Mouse (Mus musculus) kidney, postnatal 25 days (tissue): ENCODE measurements around the gene Ttll11.

ENCODE experiments used
- DNase-seq, 2 experiments: peaks; one replicate each; pipeline ENCODE4 v3.0.0; 2021; ENCODE audit warnings: mixed read lengths in 2 of 2

Gene Ttll11

DNA sequence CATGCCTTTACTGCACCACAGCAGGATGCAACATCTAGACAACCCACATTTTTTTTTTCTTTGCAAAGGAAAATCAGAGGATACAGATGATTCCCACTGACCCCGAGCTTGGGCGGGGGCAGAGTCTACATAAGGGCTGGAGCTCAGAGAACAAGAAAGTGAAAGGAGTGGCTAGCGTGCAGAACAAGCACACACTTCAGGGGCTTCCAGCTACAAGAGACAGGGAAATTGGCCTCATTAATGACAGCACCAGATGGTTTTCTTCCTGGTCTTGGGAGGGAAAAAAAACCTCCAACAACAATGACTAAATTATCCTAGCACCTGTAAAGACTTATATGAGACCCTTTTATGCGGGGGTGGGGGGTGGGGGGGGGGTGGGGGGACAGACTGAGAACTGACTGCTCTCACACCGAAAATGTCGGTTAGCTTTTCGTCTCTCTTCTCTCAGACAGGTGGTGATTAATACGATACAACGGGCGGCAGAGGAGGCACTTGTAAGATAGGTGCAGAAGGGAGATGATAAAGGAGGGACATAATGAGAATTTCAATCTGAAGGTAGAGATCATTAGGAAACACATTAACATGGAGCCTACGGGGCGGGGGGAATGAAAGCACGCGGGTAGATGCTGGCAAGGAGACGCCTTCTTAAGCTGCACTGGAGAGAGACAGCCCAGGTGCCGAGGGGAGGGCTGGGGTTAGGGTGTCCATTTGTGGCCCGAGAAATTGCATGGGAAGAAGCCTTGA, 128.1 kb downstream of the Ttll11 start:
- no peak for DNase-seq

DNA sequence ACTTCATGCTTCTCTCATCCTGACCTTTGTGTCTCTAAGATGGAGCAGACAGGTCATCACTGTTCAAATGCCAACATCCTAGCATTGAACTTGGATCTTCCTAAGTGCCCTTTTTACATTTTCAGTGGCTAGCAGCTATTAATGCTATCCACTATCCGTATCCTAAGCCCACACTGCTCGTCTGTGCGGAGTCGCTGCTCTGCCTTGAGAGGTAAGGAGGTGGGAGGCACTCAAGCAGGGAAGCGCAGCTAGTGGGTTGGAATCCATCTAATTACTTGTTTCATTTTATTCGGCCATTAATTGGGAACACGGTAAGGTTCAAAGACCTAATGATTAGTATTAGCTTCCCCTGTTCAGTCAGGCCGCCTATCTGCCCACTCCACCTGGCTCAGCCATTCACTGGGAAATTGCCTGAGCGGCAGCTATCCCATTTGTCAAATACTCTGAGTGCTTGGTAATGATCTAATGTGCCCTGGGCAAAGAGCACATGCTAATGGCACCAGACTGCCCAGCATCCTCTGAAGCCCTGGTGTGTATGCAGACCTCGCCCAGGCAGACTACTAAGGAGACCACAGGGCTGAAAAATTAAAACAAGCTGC, 130.0 kb downstream of the Ttll11 start:
- DNase-seq, result peak; percentile 19 to 61

GRCm38 (mm10) chr2:35845611-35846504, 133.9 kb downstream of the Ttll11 start:
- DNase-seq, result no peak

GRCm38 (mm10) chr2:35843896-35844690, 135.6 kb downstream of the Ttll11 start:
- peak in 1 of 2 experiments; percentile 48 for DNase-seq

GRCm38 (mm10) chr2:35842780-35843474, 136.8 kb downstream of the Ttll11 start:
- DNase-seq, result no peak

DNA sequence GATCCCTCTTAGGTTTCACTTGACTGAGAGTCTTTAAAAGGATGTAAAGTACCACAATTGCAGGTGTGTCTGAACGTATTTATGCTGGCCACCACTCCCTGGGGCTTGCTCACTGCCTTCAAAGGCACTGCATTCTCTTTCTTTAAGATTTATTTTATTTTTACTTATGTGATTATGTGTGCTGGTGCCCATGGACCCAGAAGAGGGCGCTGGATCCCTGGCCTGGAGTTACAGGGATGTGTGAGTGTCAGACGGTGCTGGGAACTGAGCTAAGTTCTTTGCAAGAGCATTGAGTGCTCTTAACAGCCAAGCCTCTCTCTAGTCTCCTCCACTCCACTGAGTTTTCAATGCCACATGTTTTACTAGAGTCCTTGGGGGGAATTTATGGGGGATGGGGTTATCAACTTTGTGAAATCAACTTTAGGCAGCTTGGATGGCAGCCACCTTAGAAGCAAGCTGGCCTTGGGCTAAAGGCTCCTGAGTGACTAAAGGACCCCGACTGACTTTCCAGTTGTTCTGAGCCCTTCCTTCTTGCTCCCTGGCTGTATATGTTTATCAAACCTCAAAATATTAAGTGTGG, 137.8 kb downstream of the Ttll11 start:
- no peak for DNase-seq

DNA sequence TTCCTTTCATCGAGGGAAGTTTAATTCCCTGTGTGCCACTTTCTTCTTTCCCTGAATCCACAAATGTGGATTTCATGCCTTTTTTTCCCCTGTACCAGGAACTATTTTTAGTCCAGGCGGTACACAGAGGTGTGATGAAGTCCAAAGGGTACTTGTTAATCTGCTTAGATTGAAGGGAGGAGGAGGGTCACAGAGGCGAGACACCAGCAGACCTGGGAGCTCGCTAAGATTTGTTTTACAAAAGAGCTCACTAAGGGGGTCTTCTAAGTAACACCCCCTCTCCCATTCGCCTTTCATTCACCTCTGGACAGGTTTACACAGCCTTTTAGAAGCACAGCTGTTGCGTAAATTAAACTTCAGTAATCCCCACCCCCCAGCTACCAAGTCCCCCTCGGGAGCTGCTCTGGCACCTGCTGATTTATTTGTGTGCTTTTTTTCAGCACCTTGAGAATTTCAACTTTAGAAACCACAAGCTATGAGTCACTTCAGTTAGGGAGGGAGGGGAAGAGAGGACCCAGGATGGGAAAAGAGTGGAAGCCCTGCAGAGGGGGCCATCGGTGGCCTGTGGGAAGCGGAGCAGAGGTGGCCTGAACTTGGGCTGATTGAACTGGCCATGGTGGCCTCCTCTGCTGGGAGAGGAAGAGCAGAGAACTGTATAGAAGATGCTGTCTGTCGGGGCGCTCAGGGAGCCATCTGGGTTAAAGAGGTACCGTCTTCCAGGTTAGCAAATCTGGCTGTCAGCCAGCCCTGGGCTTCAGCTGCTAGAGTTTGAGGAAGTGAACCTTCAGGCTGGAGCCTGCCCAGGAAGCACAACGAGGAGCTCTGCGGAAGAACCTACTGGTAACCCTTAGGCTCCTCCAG, 138.5 kb downstream of the Ttll11 start:
- DNase-seq, result peak; percentile 84 to 87

DNA sequence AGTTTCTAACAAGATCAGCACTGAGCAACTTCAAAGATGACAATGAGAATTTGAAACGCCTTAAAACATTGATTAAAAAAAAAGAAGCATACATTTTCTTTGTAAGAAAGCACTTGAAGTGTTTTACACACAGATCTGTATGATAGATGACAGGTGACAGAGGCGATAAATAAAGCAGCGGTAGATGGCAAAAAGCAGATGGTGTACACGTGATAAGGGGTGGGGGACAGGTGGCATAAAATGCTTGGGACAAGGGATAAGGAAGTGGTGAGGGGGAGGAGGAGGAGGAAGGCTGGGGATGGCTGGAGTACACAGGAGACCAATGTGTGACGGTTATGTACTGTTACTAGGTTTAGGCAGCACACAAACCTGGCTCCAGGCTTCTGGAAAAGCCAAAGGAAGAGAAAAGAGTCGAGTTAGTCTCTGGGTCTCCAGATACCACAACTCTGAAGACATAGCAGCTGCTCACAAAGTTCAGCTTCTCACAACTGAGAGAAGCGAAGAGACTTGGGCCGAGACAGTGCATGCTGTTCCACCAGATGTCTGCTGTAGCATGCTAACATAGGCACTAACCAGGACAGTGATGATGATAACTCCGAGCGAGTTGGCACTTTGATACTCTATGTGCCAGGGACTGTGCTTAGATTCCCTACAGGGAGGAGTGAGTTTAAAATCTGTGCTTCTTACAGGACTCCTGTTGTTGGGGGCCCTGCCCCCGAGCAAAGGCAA, 140.8 kb downstream of the Ttll11 start:
- DNase-seq, result no peak

- DNase-seq, result no peak
These were observed 145.4 kb downstream of the Ttll11 start for GRCm38 (mm10) chr2:35834198-35834913.

DNA sequence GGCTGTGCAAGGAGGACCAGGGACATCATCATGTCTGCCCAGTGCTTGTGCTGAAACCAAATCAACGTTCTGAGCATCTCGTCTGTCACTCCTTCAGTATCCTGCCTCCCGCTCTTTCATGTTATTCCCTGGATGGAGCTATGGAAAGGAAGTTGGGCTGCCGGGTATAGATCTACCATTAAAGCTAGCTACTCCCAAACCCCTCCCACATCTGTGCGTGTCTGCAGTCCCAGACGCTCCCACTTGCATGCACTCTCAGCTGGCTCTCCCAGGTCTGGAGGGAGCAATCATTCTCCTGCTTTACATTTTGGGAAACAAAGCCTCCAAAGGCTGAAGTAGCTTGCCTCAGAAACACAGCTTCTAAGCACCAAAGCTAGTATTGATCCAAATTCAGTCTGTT, 146.2 kb downstream of the Ttll11 start:
- no peak for DNase-seq

DNA sequence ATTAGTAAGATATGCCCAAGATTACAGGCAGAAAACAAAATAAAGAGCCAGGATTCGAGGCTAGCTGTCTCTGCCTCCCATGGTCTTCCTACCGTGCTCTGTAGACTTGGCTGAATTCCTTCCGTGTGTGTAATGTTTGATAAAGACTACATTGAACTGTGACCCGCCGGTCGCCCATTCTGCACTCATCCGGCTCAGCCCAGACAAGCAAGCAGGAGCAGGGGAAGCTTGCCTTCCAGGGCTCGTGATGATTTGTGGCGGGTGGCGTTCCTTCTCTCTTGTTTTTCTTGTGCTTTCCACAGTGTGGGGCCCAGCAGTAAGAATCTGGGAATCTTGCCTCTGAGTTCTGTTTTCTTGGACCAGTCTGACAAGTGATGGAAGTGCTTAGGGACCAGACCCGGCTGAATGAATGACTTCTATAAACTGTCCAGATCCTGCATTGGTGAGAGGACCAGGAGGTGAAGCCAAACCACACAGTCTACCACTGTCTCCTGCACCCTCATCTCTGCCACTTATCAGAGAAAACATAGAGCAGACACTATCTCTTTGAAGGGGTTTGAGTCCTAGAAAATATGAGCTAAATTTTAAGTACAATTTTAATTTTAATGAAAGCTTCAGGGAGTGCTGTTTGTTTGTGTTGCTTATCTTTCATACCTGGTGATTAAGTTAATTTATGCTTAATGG, 146.8 kb downstream of the Ttll11 start:
- peak; percentile 78 to 90 for DNase-seq

DNA sequence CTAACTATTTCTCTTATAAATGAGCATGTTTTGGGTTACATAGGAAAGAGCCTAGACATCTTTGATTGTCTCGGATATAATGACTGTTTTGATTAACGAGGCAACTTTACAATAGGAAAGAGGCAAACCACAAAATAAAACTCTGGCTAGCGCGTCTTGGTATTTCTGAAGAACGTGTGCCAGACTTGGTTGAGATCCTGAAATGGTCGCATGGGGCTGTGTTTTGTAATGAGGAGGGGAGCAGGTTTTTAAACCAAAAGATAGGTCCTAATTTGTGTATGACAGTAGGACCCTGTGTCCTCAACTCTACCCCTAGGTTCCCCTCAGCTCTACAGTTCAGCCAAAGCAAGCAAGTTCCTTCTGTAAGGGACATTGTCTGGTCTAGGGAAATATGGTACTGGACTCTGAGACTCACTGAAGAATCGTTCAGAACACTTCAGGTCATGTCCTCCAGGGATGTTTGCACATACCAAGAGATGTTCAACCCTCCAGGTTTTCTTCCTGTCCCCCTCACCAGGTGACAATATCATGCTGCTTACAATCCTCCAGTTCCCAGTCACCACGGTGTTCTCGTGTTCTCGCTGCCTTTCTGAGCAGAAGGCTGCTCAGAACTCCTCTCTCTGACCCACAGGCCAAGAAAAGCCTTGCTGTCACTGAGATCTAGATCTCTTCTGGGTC, 147.7 kb downstream of the Ttll11 start:
- no peak for DNase-seq

GRCm38 (mm10) chr2:35830966-35831903, 148.5 kb downstream of the Ttll11 start:
- no peak for DNase-seq

DNA sequence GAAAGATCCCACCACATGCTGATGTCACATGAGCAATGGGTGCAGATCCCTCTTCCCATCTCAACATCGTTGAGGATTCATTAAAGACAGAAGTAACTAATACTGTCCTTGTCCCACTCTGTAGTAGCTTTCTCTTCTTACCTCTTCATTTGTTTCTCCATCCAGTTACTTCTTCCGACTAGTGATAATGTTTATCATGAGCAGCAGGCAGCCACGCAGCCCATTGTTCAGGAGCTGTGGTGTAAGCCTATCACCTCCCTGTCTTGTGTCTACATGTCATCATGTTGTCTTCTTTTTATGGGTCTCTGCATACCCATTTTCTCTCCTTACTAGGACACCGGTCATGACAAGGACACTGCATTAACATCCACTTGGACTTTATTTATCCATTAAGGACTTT, 150.6 kb downstream of the Ttll11 start:
- no peak for DNase-seq

DNA sequence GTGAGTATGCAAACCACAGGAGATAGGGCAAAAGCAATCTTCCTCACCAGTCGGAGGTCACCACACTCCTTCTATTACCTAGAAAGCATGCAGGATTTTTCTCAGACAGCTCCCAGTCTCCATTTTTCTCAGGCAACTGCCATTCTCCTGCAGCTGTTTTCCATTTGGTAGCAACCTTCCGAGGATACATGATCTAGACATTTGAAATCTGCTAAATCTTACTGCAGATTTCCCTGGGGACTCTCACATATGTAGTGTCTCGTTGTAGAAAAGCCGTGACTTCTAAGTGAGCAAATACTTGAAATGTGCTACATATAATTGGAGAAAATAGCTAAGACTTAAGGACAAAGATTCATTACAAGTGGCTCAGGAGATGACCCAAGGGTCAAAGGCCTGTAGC, 151.8 kb downstream of the Ttll11 start:
- no peak for DNase-seq

DNA sequence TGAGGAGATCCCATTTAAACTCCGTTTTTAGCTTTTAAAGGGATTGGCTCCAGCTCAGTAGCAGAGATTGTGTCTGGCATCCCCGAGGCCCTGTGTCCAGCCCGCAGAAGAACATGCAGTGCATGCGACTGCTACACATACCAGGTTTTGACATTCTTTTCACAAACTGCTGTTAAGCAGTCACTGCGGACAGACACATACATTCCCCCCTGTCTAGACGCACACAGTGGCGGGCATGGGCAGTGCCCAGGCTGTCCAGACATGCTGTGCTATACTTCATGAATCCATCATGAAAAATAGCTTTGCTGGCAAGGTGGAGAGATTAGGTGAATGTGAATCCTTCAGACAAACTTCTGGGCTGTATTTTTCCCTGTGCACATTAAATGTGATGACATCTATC, 154.6 kb downstream of the Ttll11 start:
- DNase-seq, result no peak

DNA sequence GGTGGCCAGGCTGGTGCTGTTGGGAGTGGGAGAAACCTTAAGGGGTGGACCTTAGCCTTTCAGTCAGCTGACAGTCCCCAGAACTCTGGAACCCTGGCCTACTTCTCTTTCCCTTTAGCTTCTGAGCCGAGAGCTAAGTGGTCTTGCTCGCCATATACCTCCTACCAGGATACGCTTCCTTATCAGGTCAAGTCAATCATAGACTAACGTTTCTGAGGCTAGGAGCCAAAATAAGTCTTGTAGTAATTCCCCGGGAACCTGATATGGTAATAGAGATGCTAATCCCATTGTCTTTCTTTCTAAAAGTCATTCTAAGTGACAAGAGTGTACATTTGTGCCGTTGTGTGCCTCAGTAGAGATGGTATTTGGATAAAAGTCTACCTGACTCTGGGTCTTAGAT, 156.1 kb downstream of the Ttll11 start:
- DNase-seq, result peak in 1 of 2 experiments; percentile 18
